Mouse (Mus musculus) layer of hippocampus, adult 18-20 months (tissue): ENCODE measurements around the gene Os9. TPM values are rescaled to one million over a fixed set of nuclear protein-coding genes. Genes with fewer than 3 reads are reported as not detected.
"Not testable (repeated sequence)": the region's sequence is repeated elsewhere in the genome, so short reads cannot be mapped to it uniquely, and the experiment has no call there.

ENCODE experiments used
- DNase-seq, 2 experiments: peaks; one replicate each; pipeline ENCODE4 v3.0.0; 2022; ENCODE audit warnings: low spot score in 2 of 2
- total RNA-seq, 2 experiments: library from RNA; stranded (reverse); gene quantifications; 2 replicates each; pipeline ENCODE4 v1.2.3; 2021

Gene Os9
- total RNA-seq, 2 experiments from 2014 or later, result 105 to 107 TPM

GRCm38 (mm10) chr10:127083292-127083914 lies 37.5 kb downstream of the Os9 start:
- DNase-seq, result no peak

- no peak for DNase-seq
Measured at GRCm38 (mm10) chr10:127081996-127082620, 38.8 kb downstream of the Os9 start.

GRCm38 (mm10) chr10:127080901-127081780 lies 39.8 kb downstream of the Os9 start:
- DNase-seq, result peak in 1 of 2 experiments; percentile 80

GRCm38 (mm10) chr10:127079665-127080391 lies 41.1 kb downstream of the Os9 start:
- DNase-seq, result no peak

GRCm38 (mm10) chr10:127078677-127079575 lies 42.0 kb downstream of the Os9 start:
- peak in 1 of 2 experiments; percentile 80 for DNase-seq

GRCm38 (mm10) chr10:127078001-127078676 lies 42.8 kb downstream of the Os9 start:
- DNase-seq, result peak in 1 of 2 experiments; percentile 77

GRCm38 (mm10) chr10:127077515-127077914 lies 43.4 kb downstream of the Os9 start:
- DNase-seq, result no peak

- no peak for DNase-seq
Measured at GRCm38 (mm10) chr10:127076082-127076481, 44.8 kb downstream of the Os9 start.

- DNase-seq, result no peak
Measured at GRCm38 (mm10) chr10:127075651-127076050, 45.3 kb downstream of the Os9 start.

- DNase-seq, result no peak
Measured at GRCm38 (mm10) chr10:127075080-127075479, 45.9 kb downstream of the Os9 start, which contains the start of gene Agap2. Gene Agap2 (plus strand): TSS chr10:127075284.

- DNase-seq, result no peak
Measured at GRCm38 (mm10) chr10:127073981-127074380, 47.0 kb downstream of the Os9 start.

- not testable (repeated sequence) for DNase-seq
Measured at GRCm38 (mm10) chr10:127072969-127073368, 48.0 kb downstream of the Os9 start.

- not testable (repeated sequence) for DNase-seq
Measured at GRCm38 (mm10) chr10:127072270-127072669, 48.7 kb downstream of the Os9 start.

GRCm38 (mm10) chr10:127071203-127071602 lies 49.7 kb downstream of the Os9 start:
- no peak for DNase-seq

GRCm38 (mm10) chr10:127070190-127071121 lies 50.5 kb downstream of the Os9 start, which contains the start of gene Tspan31:
Gene Tspan31 (minus strand): TSS chr10:127070264.
- DNase-seq, result peak; percentile 91 to 97

- DNase-seq, result no peak
Measured at GRCm38 (mm10) chr10:127069281-127070189, 51.4 kb downstream of the Os9 start.

- DNase-seq, result no peak
Measured at GRCm38 (mm10) chr10:127068360-127069038, 52.4 kb downstream of the Os9 start.
